Mouse (Mus musculus): ENCODE measurements around the gene Sec14l2.

DNA sequence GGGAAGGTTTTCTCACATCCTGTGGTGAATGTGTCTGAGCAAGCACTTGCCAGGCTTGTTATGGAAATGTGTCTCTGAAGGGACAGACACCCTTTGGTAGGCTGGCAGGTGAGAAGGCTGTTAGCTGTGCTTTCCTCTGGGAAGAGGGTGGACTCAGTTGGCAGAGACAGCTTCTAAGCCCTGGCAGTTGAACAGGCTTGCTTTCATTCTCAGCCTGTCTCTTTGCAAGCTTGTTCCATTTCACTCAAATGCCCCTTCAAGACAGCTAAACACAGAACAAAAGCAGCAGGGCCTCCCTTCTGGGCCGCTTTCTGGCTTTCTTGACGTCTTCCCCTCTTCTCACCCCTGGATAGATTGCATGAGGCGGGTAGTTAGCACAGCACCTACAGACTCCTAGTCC is 23.8 kb downstream of the Sec14l2 start:
- TF ChIP-seq POLR2A (IDR thresholded peaks at IDR 0.05; ENCODE audit: borderline replicate concordance, insufficient read depth, low read length) (no peak), CTCF (IDR thresholded peaks at IDR 0.05; ENCODE audit: borderline replicate concordance, insufficient read depth, low read depth, low read length) (no peak)

Data from cerebellum, adult 2 months (tissue).